Mouse (Mus musculus): Measurements from ENCODE around the gene Pnpla5.

Gene Pnpla5

GRCm38 (mm10) chr15:84069455-84070050, 53.4 kb downstream of the Pnpla5 start:
- DNase-seq (ENCODE audit: low read depth, low spot score): no peak

GRCm38 (mm10) chr15:84065701-84066100, 57.3 kb downstream of the Pnpla5 start:
- no peak for DNase-seq (ENCODE audit: low read depth, low spot score)

DNA sequence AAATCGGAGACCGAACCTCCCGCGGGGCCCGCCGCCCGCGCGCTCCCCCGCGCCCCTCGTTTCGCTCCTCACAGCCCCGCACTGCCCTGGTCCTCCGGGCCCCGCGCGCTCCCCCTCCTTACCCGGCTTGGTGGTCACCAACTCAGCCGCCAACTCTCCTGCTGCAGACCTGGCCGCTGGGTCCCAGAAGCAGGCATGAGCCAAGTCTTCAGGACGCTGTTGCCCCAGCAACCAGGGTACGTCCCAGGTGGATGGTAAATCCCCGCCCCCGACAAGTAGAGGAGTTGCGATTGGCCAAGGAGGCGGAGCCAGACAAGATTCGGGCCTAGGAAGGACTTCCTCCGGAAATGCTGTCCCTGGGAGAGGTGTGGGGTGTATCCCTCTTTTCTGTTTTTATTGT, 57.8 kb downstream of the Pnpla5 start, which contains the start of gene Efcab6:
TSS of gene Efcab6 (minus strand) at position 240 of the 400 bp plus-strand sequence.
- DNase-seq (ENCODE audit: low read depth, low spot score): no peak
